Mouse (Mus musculus): ENCODE measurements around the gene Cand2. TPM values are rescaled to one million over a fixed set of nuclear protein-coding genes. Genes with fewer than 3 reads are reported as not detected.
"Not testable (repeated sequence)": the region's sequence is repeated elsewhere in the genome, so short reads cannot be mapped to it uniquely, and the experiment has no call there.

Cand2 gene
- total RNA-seq, 2 experiments from 2014 or later = 8.3 to 8.5 TPM

DNA sequence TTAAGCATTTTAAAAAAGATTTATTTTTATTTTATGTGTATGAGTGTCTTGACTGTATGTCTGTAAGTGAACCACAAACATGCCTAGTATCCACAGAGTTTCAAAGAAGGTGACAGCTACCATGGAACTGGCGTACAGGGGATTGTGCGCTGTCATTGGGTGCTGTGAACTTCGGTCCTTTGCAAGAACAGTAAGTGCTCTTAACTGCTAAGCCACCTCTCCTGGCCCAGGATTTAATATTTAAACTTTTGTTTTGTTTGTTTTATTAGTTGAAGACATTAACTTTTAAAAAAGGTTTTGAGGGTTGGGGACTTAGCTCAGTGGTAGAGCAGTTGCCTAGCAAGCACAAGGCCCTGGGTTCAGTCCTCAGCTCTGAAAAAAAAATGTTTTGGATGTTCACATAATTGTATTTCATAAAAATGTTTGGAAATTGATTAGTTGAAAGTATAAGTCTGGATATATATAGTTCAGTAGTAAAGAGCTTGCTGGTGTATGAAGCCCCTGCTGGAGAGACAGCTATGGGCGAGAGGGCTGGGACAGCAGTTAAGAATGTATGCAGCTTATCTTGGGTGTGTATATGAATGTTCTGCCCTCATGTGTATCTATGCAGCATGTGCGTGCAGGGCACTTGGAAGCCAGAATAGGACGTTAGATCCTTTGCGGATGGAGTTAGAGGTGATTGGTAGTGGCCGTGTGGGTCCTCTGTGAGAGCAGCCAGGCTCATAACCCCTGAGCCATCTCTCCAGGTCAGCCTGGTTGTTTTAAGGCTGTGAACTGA is 47.1 kb downstream of the Cand2 start:
- intact Hi-C loops (cut with DNase I) = no loop called here

DNA sequence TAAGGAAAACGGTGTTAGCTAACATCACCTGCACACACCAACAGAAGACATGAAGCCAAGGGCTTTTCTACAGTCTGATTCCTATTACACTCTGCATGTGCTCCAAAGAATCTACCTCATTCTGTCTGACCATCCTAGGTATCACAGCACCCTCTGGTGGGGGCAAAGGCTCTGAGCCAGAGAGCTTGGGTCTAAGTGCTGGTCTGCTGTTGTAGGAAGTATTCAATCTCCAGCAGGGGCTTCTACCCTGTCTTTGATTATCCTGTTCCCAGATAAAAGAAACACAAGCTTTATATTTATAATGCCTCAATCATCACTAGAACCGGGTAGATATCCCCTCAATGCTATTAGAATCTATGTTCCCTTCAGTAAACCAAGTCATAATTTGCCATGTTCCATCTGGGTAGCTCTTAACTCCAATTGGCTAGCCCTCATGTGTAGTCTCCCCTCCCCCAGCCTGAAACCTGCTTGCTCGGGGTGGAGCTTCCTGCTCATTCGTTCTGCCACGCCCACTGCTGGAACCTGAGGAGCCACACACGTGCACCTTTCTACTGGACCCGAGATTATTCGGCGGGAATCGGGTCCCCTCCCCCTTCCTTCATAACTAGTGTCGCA is 49.6 kb downstream of the Cand2 start:
- intact Hi-C loops (cut with DNase I) = not testable (repeated sequence)
- DNase-seq = peak; percentile 64

More for the DNA sequence above, 47.1 kb downstream of the Cand2 start:
- no peak for DNase-seq

DNA sequence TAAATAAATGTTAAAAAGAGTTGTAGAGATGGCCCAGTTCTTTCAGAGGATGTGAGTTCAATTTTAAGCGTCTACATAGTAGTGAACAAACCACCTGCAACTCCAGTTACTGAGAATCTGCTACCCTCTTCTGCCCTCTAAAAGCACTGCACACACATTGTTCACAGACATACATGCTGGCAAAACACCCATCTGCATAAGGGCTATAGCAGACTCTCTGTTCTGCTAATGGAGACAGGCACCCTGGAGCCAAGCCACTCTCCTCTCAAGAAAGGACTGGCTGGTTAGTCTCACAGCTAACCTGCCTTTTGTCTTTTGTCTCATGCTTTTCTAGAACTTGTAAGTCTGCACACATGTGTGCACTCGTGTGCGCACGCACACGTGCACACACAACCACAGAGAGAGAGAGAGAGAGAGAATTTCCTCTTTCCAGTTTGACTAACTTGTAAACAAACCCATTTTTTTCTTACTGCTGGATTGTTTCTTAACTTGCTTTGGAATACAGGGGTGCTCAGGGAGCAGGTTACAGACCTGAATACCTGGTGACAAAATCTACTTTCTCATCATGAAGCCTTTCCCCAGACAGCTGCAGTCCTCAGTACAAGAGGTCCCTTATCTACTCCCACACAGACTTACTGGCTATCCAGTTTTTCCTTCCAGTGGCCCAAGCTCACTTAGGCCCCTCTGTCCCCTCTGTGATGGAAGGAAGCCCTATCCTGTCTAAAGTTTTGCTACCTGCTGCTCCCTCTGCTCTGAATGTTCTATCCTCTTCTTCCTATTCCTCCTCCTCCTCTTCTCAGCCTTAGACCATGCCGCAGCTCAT is 56.7 kb downstream of the Cand2 start:
- DNase-seq = no peak
- intact Hi-C loops (cut with DNase I) = no loop called here

DNA sequence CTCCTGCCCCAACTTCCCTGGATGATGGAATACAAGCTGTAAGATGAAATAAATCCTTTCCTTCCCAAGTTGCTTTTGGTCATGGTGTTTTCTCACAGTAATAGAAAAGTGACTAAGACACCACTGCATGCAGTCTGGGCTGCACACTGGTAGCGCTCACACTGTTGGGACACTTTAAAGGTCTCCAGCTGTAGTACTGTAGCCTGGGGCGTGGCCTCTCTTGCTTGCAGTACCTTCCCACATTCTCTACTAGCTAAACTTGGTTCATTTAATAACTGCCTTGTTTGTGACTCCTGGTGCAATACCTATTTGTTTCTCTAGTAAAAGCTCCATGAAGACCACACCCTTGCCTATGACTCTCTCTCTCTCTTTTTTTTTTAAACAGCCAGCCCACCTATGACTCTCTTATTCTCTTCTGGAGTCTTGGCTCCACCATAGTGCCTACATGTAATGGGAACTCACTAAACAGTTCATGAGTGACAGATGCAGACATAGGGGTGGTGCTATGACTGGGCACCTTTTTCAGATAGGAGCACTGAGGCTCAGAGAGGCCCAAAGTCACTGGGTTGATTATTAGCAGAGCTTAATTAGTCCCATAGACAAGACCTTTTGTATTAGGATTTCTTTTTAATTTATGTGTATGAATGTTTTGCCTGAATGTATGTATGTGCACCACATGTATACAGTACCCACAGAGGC is 58.0 kb downstream of the Cand2 start:
- intact Hi-C loops (cut with DNase I) = no loop called here
- no peak for DNase-seq

DNA sequence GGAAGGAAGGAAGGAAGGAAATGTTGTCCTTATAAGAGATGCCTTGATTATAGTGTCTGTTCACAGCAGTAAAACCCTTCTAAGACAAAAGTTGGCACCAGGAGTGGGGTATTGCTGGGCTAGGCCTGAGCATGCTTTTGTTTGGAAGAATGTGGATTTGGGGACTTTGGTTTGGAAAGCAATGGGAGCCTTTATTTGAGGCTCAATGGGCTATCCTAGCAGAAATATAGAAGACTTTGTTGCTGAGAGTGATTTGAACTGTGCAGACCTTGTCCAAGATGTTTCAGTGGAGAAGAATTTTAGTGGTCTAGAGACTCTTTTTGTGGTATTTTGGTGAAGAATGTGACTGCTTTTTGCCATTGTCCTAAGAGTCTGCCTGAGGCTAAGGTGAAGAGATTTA is 59.5 kb downstream of the Cand2 start:
- intact Hi-C loops (cut with DNase I) = no loop called here
- no peak for DNase-seq

DNA sequence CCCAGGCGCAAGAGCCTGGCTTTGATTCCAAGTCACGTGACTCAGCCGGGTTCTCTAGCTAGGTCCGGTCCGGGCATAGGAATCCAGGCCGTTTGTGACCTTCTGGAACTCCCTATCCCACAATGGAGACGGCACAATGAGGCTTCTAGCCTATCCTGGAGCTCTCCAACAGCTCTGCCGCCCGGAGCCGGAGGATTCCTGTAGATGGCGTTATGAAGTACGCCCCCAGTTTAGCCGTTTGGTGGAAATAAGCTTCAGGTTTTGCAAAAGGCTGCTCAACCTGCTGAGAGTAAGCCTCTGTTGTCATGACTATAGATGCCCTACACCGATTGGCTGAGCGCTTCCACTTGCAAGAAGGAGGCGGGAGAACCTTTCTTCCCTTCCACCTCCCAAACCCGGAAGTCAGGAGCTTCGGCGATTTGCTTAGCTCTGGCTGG is 63.8 kb downstream of the Cand2 start, which contains the start of gene Efcab12:
Gene Efcab12, minus strand, starts transcription at position 252 of the 437 bp plus-strand sequence.
- peak; percentile 57 for DNase-seq
- intact Hi-C loops (cut with DNase I) = no loop called here

DNA sequence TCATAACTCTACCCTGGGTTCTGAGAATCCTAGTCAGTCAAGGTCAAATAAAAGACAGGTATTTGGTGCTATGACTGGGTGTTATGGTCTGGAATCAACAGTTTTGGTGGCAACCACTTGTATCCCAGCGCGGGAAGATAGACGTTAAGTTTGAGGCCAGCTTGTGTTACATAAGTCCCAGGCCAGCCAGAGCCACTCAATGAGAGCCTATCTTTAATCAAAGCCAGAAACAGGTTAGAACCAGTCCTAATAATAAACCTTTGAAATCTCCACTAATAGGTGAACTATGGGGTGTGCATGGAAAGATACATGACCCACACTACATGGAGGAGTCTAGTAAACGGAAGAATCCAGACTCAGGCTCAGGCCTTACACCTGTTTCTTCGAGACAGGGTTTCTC is 64.4 kb downstream of the Cand2 start:
- no peak for DNase-seq
- intact Hi-C loops (cut with DNase I) = no loop called here

DNA sequence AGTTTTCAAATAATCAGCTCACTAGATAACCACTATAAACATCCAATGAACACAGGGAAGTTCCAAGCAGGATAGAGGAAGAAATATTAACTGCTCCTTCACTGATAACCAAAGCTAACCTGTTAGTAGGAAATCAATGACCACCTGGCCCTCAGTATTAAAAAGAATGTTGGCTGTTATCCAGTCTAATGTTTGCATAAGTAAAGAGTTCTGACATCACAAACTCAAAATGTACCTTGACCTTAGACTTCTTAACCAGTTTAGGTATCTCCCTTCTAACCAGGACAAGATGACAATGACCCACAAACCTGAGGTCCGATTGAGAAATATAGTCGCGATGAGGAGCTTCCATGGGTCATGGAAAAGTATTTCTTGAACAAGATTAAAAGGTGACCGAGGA is 70.7 kb downstream of the Cand2 start:
- intact Hi-C loops (cut with DNase I) = no loop called here
- no peak for DNase-seq

DNA sequence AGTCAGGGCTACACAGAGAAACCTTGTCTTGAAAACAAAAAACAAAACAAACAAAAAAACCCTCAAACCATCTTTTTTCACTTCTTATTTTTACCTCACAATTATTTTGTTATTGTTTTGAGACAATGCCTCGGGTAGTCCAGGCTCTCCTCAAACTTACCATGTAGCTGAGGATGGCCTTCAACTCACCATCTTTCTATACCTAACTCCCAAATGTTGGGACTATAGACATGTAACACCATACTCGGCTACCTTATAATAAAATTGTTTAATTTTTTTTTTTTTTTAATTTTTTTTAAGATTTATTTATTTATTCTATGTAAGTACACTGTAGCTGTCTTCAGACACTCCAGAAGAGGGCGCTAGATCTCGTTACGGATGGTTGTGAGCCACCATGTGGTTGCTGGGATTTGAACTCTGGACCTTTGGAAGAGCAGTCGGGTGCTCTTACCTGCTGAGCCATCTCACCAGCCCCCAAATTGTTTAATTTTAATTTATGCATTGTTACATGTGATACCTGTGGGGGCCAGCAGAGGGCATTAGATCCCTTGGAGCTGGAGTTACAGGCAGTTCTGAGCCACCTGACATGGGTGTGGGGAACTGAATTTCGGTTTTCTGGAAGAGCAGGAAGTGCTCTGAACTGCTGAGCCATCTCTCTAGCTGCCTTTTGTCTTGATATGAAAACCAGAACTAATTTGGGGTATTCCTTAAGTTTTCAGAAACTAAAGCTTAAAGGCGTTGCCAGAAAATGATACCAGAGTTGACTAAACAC is 72.5 kb downstream of the Cand2 start:
- peak; percentile 55 for DNase-seq
- intact Hi-C loops (cut with DNase I) = no loop called here

DNA sequence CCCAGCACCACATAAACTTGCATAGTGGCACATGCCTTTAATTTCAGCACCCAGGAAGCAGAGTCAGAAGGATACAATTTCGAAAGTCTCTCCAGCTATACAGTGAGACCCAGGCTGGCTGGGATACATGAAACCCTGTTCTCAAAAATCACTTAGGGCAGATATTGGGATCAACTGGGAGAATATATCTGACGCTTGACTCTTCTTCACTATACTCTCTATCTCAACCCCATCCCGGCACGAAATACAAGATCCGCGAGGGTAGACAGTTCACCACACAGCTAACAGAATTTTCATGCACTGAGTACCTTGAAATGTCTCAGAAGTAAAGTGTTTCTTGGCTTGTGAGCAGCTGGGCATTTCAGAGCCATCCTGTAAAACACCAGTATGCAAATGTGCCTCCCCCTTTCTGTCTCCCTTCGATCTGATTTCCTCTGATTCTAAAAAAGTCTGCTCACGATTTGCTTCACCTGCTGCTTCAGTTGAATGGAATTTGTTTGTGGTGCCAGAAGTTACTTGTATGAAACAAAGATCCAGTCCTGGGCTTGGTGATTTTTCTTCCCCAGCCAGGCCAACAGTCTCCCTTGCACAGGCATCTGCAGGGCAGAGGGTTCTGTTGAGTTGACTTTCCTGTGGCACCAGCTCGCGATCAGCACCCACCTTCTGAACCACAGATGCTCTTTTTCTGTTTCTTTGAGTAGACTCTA is 74.4 kb downstream of the Cand2 start:
- no peak for DNase-seq

DNA sequence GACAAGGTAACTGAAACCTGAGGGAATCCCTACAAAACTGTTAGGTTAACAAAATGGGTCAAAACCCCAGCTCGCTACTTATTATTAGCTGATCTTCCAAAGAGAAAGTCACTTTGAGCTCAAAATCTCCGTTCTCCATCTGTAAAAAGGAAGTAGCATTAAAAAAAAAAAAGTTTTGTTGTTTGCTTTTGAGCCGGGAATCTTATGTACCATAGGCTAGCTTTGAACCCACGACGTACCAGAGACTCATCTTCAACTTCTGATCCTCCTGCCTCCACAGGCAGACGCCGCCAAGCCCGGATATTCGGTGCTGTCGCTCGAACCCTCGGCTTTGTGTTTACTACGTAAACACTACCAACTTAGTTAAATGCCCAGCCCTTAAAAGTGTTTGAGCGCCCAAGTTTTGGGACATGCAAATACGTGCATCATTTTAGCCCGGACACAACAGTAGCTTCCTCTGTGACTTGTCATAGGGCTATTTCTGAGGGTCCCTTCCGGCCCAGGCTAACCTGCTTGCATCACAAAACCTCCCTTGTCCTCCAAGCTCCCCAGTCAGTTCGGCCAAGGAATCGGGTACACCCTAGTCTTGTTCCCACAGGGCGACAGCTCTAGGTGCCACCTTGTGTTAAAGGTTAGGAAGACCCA is 78.2 kb downstream of the Cand2 start:
- no peak for DNase-seq
- intact Hi-C loops (cut with DNase I) = loop anchor here (5.0 kb wide), 1 partner anchor 45 kb away; the partner anchor contains the start of gene Rpl32

More for the DNA sequence above, 74.4 kb downstream of the Cand2 start:
- intact Hi-C loops (cut with DNase I) = no loop called here

DNA sequence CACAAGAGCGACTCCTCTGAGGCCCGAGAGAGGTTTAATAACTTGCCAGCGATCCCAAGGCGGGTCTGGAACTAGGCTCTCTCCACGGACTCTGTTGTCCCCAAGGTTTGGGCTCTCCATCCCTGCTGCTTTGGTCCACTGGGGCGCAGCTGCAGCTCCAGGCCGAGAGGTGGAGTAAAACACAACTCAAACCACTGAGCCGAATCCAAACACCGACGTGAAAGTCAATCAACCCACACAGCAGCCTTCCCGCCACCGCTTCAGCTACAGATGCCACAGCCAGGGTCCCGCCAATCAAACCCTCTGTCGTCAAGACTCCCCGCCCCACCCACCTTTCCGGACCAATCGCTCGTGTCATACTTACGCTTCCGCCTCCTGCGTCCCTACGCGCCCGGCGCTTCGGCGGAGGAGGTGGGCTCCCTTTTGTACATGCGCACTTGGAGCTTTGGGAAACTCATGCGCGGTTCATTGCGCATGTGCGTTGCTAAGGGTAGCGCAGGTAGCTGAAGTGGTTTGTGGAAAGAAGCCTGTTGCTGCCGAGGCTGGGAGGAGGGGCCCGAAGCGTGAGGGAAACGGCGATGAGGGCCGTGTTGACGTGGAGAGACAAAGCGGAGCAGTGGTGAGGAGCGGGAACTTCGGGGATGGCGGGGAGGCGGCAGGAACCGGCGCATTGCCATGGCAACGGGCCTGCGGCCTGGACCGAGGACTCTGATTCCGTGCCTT is 78.9 kb downstream of the Cand2 start, which contains the start of the genes Mbd4 and Ift122:
Gene Mbd4, minus strand, starts transcription at position 281 of the 723 bp plus-strand sequence.
Gene Ift122, plus strand, starts transcription at position 380 of the 723 bp plus-strand sequence.
- intact Hi-C loops (cut with DNase I) = loop anchor here (5.0 kb wide), 1 partner anchor 46 kb away; the partner anchor contains the start of gene Rpl32
- peak; percentile 99 for DNase-seq

DNA sequence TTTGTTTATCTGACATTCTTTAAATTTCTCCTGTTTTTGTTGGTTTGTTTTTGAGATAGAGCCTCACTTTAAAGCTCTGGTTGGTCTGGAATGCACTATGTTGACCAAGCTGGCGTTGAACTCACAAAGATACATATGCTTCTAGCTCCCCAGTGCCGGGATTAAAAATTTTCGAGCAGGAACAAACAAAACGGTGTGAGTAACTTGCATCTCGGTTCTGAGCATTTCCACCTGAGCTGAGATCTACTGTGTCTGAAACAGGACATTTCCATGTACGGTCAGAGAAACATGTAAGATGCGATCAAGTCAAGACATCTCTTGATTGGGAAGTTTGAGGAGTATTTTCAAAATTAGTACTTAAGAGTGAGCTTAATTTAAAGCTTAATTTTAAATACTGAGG is 79.6 kb downstream of the Cand2 start:
- DNase-seq = no peak
- intact Hi-C loops (cut with DNase I) = loop anchor here (5.0 kb wide), 1 partner anchor 47 kb away; the partner anchor contains the start of gene Rpl32

DNA sequence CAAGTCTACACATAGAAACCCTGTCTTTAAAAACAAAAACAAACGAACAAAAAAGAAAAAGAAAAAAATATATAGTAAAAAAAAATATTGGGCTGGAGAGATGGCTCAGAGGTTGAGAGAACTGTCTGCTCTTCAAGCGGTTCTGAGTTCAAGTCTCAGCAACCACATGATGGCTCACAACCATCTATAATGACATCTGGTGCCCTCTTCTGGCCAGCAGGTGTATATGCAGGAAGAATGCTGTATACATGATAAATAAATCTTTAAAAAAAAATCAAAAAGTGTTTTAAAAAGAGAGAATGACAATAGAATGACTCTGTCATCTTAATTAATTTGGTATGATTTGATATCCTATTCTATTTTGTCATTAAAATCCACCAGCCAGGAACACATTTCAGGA is 80.1 kb downstream of the Cand2 start:
- DNase-seq = no peak
- intact Hi-C loops (cut with DNase I) = loop anchor here (5.0 kb wide), 1 partner anchor 47 kb away; the partner anchor contains the start of gene Rpl32

Data from left cerebral cortex, postnatal 4 days (tissue).